Mouse (Mus musculus) olfactory bulb, adult 2 months (tissue): ENCODE data around the gene Lsg1. TPM values are rescaled to one million over a fixed set of nuclear protein-coding genes. Genes with fewer than 3 reads are reported as not detected.

ENCODE experiments used
- H3K27ac ChIP-seq: fragments of 200-500 bp; 2 replicates; pipeline ENCODE4 v1.5.1; 2012; ENCODE audit warnings: low read depth, low read length; ENCODE audit not compliant: insufficient read depth
- H3K4me1 ChIP-seq: fragments of 200-500 bp; 2 replicates; pipeline ENCODE4 v1.6.1; 2012; ENCODE audit warnings: low read length; ENCODE audit not compliant: control insufficient read depth, insufficient read depth
- H3K4me3 ChIP-seq: fragments of 200-500 bp; 2 replicates; pipeline ENCODE4 v1.5.1; 2012; ENCODE audit warnings: mild to moderate bottlenecking, low read depth, low read length, moderate library complexity; ENCODE audit not compliant: insufficient read depth
- CTCF ChIP-seq: fragments of 200-500 bp; IDR thresholded peaks from 2 replicates; pipeline ENCODE4 v1.5.1; 2012; ENCODE audit warnings: low read depth, mild to moderate bottlenecking, low read length, moderate library complexity; ENCODE audit not compliant: insufficient read depth
- POLR2A ChIP-seq: fragments of 200-500 bp; IDR thresholded peaks from 2 replicates; pipeline ENCODE4 v1.6.1; 2012; ENCODE audit warnings: mild to moderate bottlenecking, low read depth, low read length, moderate library complexity; ENCODE audit not compliant: insufficient read depth
- WGBS: fragments of 180-500 bp; shearing (Covaris S2); methylation state at CpG from one replicate; pipeline ENCODE4 v1.1.7; 2018; 5-methylcytosine and 5-hydroxymethylcytosine counted together
- polyA plus RNA-seq: library from polyadenylated mRNA; stranded (reverse); fragments of >200 nt; gene quantifications from 2 replicates; pipeline ENCODE4 v1.2.4, GENCODE M21; 2012; ENCODE audit warnings: low replicate concordance; ENCODE audit not compliant: missing spikeins, insufficient read depth, insufficient read length

The Lsg1 gene
- polyA plus RNA-seq, 1 experiment: not detected

- TF ChIP-seq CTCF (no peak), POLR2A (no peak)
- 41% methylated on average over 9 of the region's 9 CpGs for WGBS
- no peak overlapping the region for H3K27ac ChIP-seq
- H3K4me3 ChIP-seq: no peak overlapping the region
- H3K4me1 ChIP-seq: peaks cover 10% of the 10 kb centered on the region
These were observed 68.8 kb downstream of the Lsg1 start for GRCm38 (mm10) chr16:30518635-30519034.

- 64% methylated on average over 11 of the region's 11 CpGs for WGBS
- Histone ChIP-seq H3K4me3 (no peak overlapping the region), H3K27ac (no peak overlapping the region), H3K4me1 (peaks cover 15% of the 10 kb centered on the region)
- TF ChIP-seq POLR2A (no peak), CTCF (no peak)
These were observed 69.6 kb downstream of the Lsg1 start for GRCm38 (mm10) chr16:30517666-30518283.

- TF ChIP-seq CTCF (no peak), POLR2A (no peak)
- Histone ChIP-seq H3K4me1 (peaks cover 17% of the 10 kb centered on the region), H3K27ac (no peak overlapping the region), H3K4me3 (no peak overlapping the region)
- 97% methylated on average over 9 of the region's 9 CpGs for WGBS
These were observed 70.4 kb downstream of the Lsg1 start for GRCm38 (mm10) chr16:30516993-30517392.

- H3K4me3 ChIP-seq: no peak overlapping the region
- TF ChIP-seq CTCF: no peak
- WGBS: 84% methylated on average over 12 of the region's 12 CpGs
These were observed 72.0 kb downstream of the Lsg1 start for GRCm38 (mm10) chr16:30515418-30515817.

GRCm38 (mm10) chr16:30513050-30514024, 74.1 kb downstream of the Lsg1 start:
- TF ChIP-seq POLR2A (no peak), CTCF (no peak)
- Histone ChIP-seq H3K27ac (no peak overlapping the region), H3K4me1 (peaks cover 21% of the 10 kb centered on the region), H3K4me3 (no peak overlapping the region)
- WGBS: 65% methylated on average over 20 of the region's 20 CpGs

More at GRCm38 (mm10) chr16:30515418-30515817, 72.0 kb downstream of the Lsg1 start:
- Histone ChIP-seq H3K4me1 (peaks cover 24% of the 10 kb centered on the region), H3K27ac (no peak overlapping the region)

- WGBS: 76% methylated on average over 8 of the region's 8 CpGs
- Histone ChIP-seq H3K4me1 (peaks cover 16% of the 10 kb centered on the region), H3K4me3 (no peak overlapping the region), H3K27ac (no peak overlapping the region)
- TF ChIP-seq POLR2A (no peak), CTCF (no peak)
These were observed 74.9 kb downstream of the Lsg1 start for GRCm38 (mm10) chr16:30512375-30513049.

- 90% methylated on average over 13 of the region's 13 CpGs for WGBS
- peak overlapping the region; percentile 88; the same call in 1 of the 2 replicates for H3K27ac ChIP-seq
- TF ChIP-seq POLR2A (no peak), CTCF (no peak)
- H3K4me1 ChIP-seq: peaks cover 16% of the 10 kb centered on the region
- no peak overlapping the region for H3K4me3 ChIP-seq
These were observed 75.6 kb downstream of the Lsg1 start for GRCm38 (mm10) chr16:30511563-30512340.
